Mouse (Mus musculus) forebrain, embryonic 11.5 days (tissue): ENCODE measurements around the gene Atg4d. TPM values are rescaled to one million over a fixed set of nuclear protein-coding genes. Genes with fewer than 3 reads are reported as not detected.
A peak's percentile ranks its signal among the peaks of the same experiment; 100 is the strongest.
"Not testable (repeated sequence)": the region's sequence is repeated elsewhere in the genome, so short reads cannot be mapped to it uniquely, and the experiment has no call there.

Experiments
- ATAC-seq: fragments of 200-750 bp; cut with Nextera tagmentation; replicated peaks from 2 replicates; pipeline ENCODE4 v1.8.0; 2017; ENCODE audit warnings: moderate TSS enrichment; ENCODE audit not compliant: low FRiP score
- DNase-seq: peaks from one replicate; pipeline ENCODE4 v3.0.0-alpha.2; 2017; ENCODE audit warnings: low spot score
- H3K27ac ChIP-seq: fragments of 300-500 bp; sonication (generic); 2 replicates; pipeline ENCODE4 v1.5.1; 2014; ENCODE audit warnings: low read depth, low read length
- H3K27me3 ChIP-seq: fragments of 300-500 bp; sonication (generic); 2 replicates; pipeline ENCODE4 v1.6.1; 2014; ENCODE audit warnings: mild to moderate bottlenecking, low read length, mixed read lengths; ENCODE audit not compliant: control insufficient read depth, insufficient read depth
- H3K36me3 ChIP-seq: fragments of 300-500 bp; sonication (generic); 2 replicates; pipeline ENCODE4 v1.6.1; 2014; ENCODE audit warnings: mild to moderate bottlenecking, low read length, moderate library complexity, mixed read lengths; ENCODE audit not compliant: control insufficient read depth, insufficient read depth
- H3K4me1 ChIP-seq: fragments of 300-500 bp; sonication (generic); replicated peaks from 2 replicates; pipeline ENCODE4 v1.6.1; 2014; ENCODE audit warnings: low read length, mixed read lengths; ENCODE audit not compliant: control insufficient read depth, insufficient read depth
- H3K4me2 ChIP-seq: fragments of 300-500 bp; sonication (generic); 2 replicates; pipeline ENCODE4 v1.6.1; 2014; ENCODE audit warnings: low read depth, mild to moderate bottlenecking, low read length, moderate library complexity, mixed read lengths; ENCODE audit not compliant: severe bottlenecking
- H3K4me3 ChIP-seq: fragments of 300-500 bp; sonication (generic); 2 replicates; pipeline ENCODE4 v1.5.1; 2014; ENCODE audit warnings: low read depth, low read length
- H3K9ac ChIP-seq: fragments of 300-500 bp; sonication (generic); 2 replicates; pipeline ENCODE4 v1.6.1; 2014; ENCODE audit warnings: low read length
- H3K9me3 ChIP-seq: fragments of 300-500 bp; sonication (generic); 2 replicates; pipeline ENCODE4 v1.6.1; 2016; ENCODE audit warnings: low read length, mixed read lengths; ENCODE audit not compliant: control insufficient read depth
- WGBS: fragments of 180-500 bp; shearing (Covaris S2); extraction: QIAGEN DNeasy Blood & Tissue Kit; methylation state at CpG from one replicate; pipeline ENCODE4 v1.1.7; 2014; 5-methylcytosine and 5-hydroxymethylcytosine counted together
- polyA plus RNA-seq: library from polyadenylated mRNA; unstranded; fragments of >200 nt; fragmentation: Nextera tagmentation; extraction: Ambion mirVana; gene quantifications from 2 replicates; pipeline ENCODE4 v1.2.1, GENCODE M21; 2014

Atg4d gene
- polyA plus RNA-seq, 1 experiment from 2014 or later: 55.7 TPM

- Histone ChIP-seq H3K9me3 (no peaks in the 10 kb centered on the region), H3K4me3 (no peak overlapping the region), H3K9ac (no peak overlapping the region), H3K27ac (no peak overlapping the region), H3K36me3 (no peaks in the 10 kb centered on the region), H3K4me1 (peaks cover 7% of the 10 kb centered on the region; the same call in 1 of the 2 replicates), H3K4me2 (peak overlapping the region; percentile 90; the same call in 1 of the 2 replicates), H3K27me3 (no peaks in the 10 kb centered on the region)
- 88% methylated on average over 19 of the region's 19 CpGs for WGBS
- ATAC-seq (no peak), DNase-seq (no peak)
These were observed 57.3 kb downstream of the Atg4d start for GRCm38 (mm10) chr9:21322211-21322916.

DNA sequence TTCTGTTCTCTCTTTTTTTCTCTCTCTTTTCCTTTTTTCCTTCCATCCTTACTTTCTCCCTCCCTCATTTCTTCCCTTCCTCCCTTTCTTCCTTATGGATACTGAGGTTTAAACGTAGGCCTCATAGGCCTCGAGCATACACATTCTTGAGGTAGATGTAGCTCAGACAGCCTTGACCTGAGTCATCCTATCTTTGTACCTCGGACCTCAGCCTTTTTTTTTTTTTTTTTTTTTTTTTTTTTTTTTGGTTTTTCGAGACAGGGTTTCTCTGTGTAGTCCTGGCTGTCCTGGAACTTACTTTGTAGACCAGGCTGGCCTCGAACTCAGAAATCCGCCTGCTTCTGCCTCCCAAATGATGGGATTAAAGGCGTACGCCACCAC, 57.8 kb downstream of the Atg4d start:
- DNase-seq, H3K4me1 ChIP-seq, H3K9me3 ChIP-seq, ATAC-seq, H3K4me3 ChIP-seq, H3K9ac ChIP-seq, H3K27me3 ChIP-seq, H3K27ac ChIP-seq, H3K36me3 ChIP-seq, H3K4me2 ChIP-seq: not testable (repeated sequence)
- WGBS: 93% methylated on average over 8 of the region's 8 CpGs

DNA sequence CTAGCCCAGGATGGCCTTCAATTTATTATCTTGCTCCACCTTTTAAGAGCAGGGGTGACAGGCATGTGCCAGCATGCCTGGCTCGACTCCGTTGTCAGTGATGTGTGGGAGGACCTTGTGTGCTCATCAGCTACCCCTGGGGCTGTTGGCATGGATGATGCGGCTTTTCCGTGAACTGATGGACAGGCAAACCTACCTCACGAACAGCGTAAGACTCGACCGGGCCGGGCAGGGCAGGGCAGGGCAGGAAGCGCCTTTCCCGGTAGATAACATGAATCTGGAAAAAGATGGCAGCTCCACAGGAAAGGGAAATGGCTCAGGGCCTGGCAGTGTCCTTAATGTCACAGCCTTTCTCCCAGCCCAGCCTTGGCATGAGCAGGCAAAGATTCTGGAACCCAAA, 59.2 kb downstream of the Atg4d start:
- Histone ChIP-seq H3K27ac (no peak overlapping the region), H3K36me3 (no peaks in the 10 kb centered on the region), H3K4me1 (peaks cover 7% of the 10 kb centered on the region; the same call in 1 of the 2 replicates), H3K4me3 (no peak overlapping the region), H3K4me2 (no peak overlapping the region), H3K9me3 (no peaks in the 10 kb centered on the region), H3K27me3 (no peaks in the 10 kb centered on the region), H3K9ac (no peak overlapping the region)
- no peak for ATAC-seq
- 95% methylated on average over 11 of the region's 11 CpGs for WGBS
- no peak for DNase-seq

Other genes starting within 250 kb of the Atg4d start
- gene Icam1, start 249.3 kb upstream of the Atg4d start, polyA plus RNA-seq: 4.2 and 4.8 TPM in 2 replicates
- 5.8 and 6.2 TPM in 2 replicates for gene Icam4, start 235.9 kb upstream of the Atg4d start, polyA plus RNA-seq
- gene Icam5, start 233.2 kb upstream of the Atg4d start, polyA plus RNA-seq: not detected in 2 replicates
- 1.2 and 2.9 TPM in 2 replicates for gene Zglp1, start 198.2 kb upstream of the Atg4d start, polyA plus RNA-seq
- gene Gm49373, start 192.2 kb upstream of the Atg4d start, polyA plus RNA-seq: 1.4 and 1.5 TPM in 2 replicates
- 46.9 and 54.6 TPM in 2 replicates for gene Fdx1l, start 191.7 kb upstream of the Atg4d start, polyA plus RNA-seq
- 3.9 and 4.5 TPM in 2 replicates for gene Gm38431, start 173.3 kb upstream of the Atg4d start, polyA plus RNA-seq
- 118 and 124 TPM in 2 replicates for gene Raver1, start 173.3 kb upstream of the Atg4d start, polyA plus RNA-seq
- 10.3 and 10.8 TPM in 2 replicates for gene Tyk2, start 134.1 kb upstream of the Atg4d start, polyA plus RNA-seq
- 300 and 308 TPM in 2 replicates for gene Cdc37, start 115.3 kb upstream of the Atg4d start, polyA plus RNA-seq
- gene Pde4a, start 99.6 kb upstream of the Atg4d start, polyA plus RNA-seq: 7.0 and 8.4 TPM in 2 replicates
- gene Keap1, start 25.9 kb upstream of the Atg4d start, polyA plus RNA-seq: 35.9 and 41.3 TPM in 2 replicates
- 0.09 and 0.11 TPM in 2 replicates for gene S1pr5, start 16.9 kb upstream of the Atg4d start, polyA plus RNA-seq
- gene Kri1, start 22.7 kb downstream of the Atg4d start, polyA plus RNA-seq: 16.3 and 22.3 TPM in 2 replicates
- 58.6 and 60.8 TPM in 2 replicates for gene Cdkn2d, start 26.1 kb downstream of the Atg4d start, polyA plus RNA-seq
- 1.4 and 2.6 TPM in 2 replicates for gene Ap1m2, start 47.0 kb downstream of the Atg4d start, polyA plus RNA-seq
- gene Slc44a2, start 55.4 kb downstream of the Atg4d start, polyA plus RNA-seq: 71.0 and 76.3 TPM in 2 replicates
- gene Ilf3, start 102.6 kb downstream of the Atg4d start, polyA plus RNA-seq: 295 and 297 TPM in 2 replicates
- 58.2 and 61.5 TPM in 2 replicates for gene Qtrt1, start 146.5 kb downstream of the Atg4d start, polyA plus RNA-seq
- gene Dnm2, start 159.6 kb downstream of the Atg4d start, polyA plus RNA-seq: 72.8 and 74.0 TPM in 2 replicates
- 83.1 and 83.5 TPM in 2 replicates for gene Tmed1, start 245.0 kb downstream of the Atg4d start, polyA plus RNA-seq